ENCODE assay signal across 7 mouse cellular contexts in genomic region chr16:31422000-31422399, GRCm38 (mm10). TPM values are rescaled to one million over a fixed set of nuclear protein-coding genes. Genes with fewer than 3 reads are reported as not detected.
DNase-seq lines count a peak whose midpoint lies in the region; ATAC-seq lines count a peak whose summit lies in the region.

Gene Bdh1 (plus strand): TSS chr16:31422280.

- H3K4me2 ChIP-seq in forebrain, embryonic 11.5 days (ENCODE audit: low read depth, low read length, severe bottlenecking), result no peak within 1 kb of the TSS
- H3K4me2 ChIP-seq in intestine, embryonic 16.5 days (ENCODE audit: low read depth, low read length), result no peak within 1 kb of the TSS; the same call in 1 of the 2 replicates
- no peak within 1 kb of the TSS for H3K4me2 ChIP-seq in midbrain, embryonic 11.5 days

- H3K27me3 ChIP-seq in forebrain, embryonic 11.5 days (ENCODE audit: control insufficient read depth, insufficient read depth, low read length), result peaks cover 7% of the 10 kb centered on the region; the same call in 1 of the 2 replicates
- H3K27me3 ChIP-seq in intestine, embryonic 16.5 days (replicated peaks; ENCODE audit: control insufficient read depth, insufficient read depth, low read length), result no peaks in the 10 kb centered on the region
- H3K27me3 ChIP-seq in midbrain, embryonic 11.5 days (ENCODE audit: control insufficient read depth, insufficient read depth, low read length), result peaks cover 3% of the 10 kb centered on the region; the same call in 1 of the 2 replicates

- H3K9ac ChIP-seq in forebrain, embryonic 11.5 days (ENCODE audit: low read length), result no peak within 1 kb of the TSS
- H3K9ac ChIP-seq in intestine, embryonic 16.5 days (ENCODE audit: low read depth, low read length), result no peak within 1 kb of the TSS
- no peak within 1 kb of the TSS for H3K9ac ChIP-seq in midbrain, embryonic 11.5 days (ENCODE audit: low read length)

- no peak within 1 kb of the TSS for H3K4me3 ChIP-seq in forebrain, embryonic 11.5 days (ENCODE audit: low read depth, low read length)
- no peak within 1 kb of the TSS; the same call in 1 of the 2 replicates for H3K4me3 ChIP-seq in intestine, embryonic 16.5 days (ENCODE audit: low read length)
- H3K4me3 ChIP-seq in midbrain, embryonic 11.5 days (ENCODE audit: low read depth, low read length), result no peak within 1 kb of the TSS

- no peaks in the 10 kb centered on the region for H3K4me1 ChIP-seq in forebrain, embryonic 11.5 days (replicated peaks; ENCODE audit: control insufficient read depth, insufficient read depth, low read length)
- H3K4me1 ChIP-seq in intestine, embryonic 16.5 days (ENCODE audit: control insufficient read depth, insufficient read depth, low read length), result peaks cover 3% of the 10 kb centered on the region; the same call in 1 of the 2 replicates
- no peaks in the 10 kb centered on the region for H3K4me1 ChIP-seq in midbrain, embryonic 11.5 days (ENCODE audit: control insufficient read depth, insufficient read depth, low read length)

- H3K9me3 ChIP-seq in forebrain, embryonic 11.5 days (ENCODE audit: control insufficient read depth, low read length), result no peaks in the 10 kb centered on the region
- no peaks in the 10 kb centered on the region for H3K9me3 ChIP-seq in intestine, embryonic 16.5 days (ENCODE audit: control insufficient read depth, low read length)
- no peaks in the 10 kb centered on the region for H3K9me3 ChIP-seq in midbrain, embryonic 11.5 days (ENCODE audit: control insufficient read depth, low read length)

- WGBS in forebrain, embryonic 11.5 days, result 78% methylated on average over 9 of the region's 9 CpGs
- WGBS in intestine, embryonic 16.5 days, result 50% methylated on average over 9 of the region's 9 CpGs
- 76% methylated on average over 9 of the region's 9 CpGs for WGBS in midbrain, embryonic 11.5 days

- no peak within 1 kb of the TSS for H3K27ac ChIP-seq in forebrain, embryonic 11.5 days (ENCODE audit: low read depth, low read length)
- peak within 1 kb of the TSS; percentile 17 for H3K27ac ChIP-seq in intestine, embryonic 16.5 days (ENCODE audit: low read length)
- no peak within 1 kb of the TSS for H3K27ac ChIP-seq in midbrain, embryonic 11.5 days (ENCODE audit: low read depth, low read length)

- H3K36me3 ChIP-seq in forebrain, embryonic 11.5 days (ENCODE audit: control insufficient read depth, insufficient read depth, low read length), result no peaks in the 10 kb centered on the region
- H3K36me3 ChIP-seq in intestine, embryonic 16.5 days (ENCODE audit: control insufficient read depth, insufficient read depth, low read length), result no peaks in the 10 kb centered on the region
- H3K36me3 ChIP-seq in midbrain, embryonic 11.5 days (ENCODE audit: control insufficient read depth, insufficient read depth, low read length), result no peaks in the 10 kb centered on the region

- no peak for ATAC-seq in forebrain, embryonic 11.5 days (replicated peaks; ENCODE audit: low FRiP score)
- ATAC-seq in intestine, embryonic 16.5 days, result peak; percentile 43
- no peak for ATAC-seq in midbrain, embryonic 11.5 days (ENCODE audit: low FRiP score)

- DNase-seq in layer of hippocampus, adult 18-20 months (ENCODE audit: low spot score in 2 of 2), result no peak
- DNase-seq in layer of hippocampus, adult 9-10 months (ENCODE audit: low spot score), result no peak
- no peak for DNase-seq in forebrain, embryonic 11.5 days (ENCODE audit: low spot score)
- no peak for DNase-seq in midbrain, embryonic 11.5 days (ENCODE audit: low spot score, missing footprints)
- no peak for DNase-seq in retina, embryonic 14.5 days (ENCODE audit: low spot score)
- no peak for DNase-seq in urinary bladder, postnatal 36 days (ENCODE audit: low spot score in 2 of 2)

RNA-seq across cellular contexts. Expression of gene Bdh1, which starts in this region (rescaled TPM):
- 100 to 1,000 TPM in 1 of 2 experiments, 10 to 100 TPM in 1; 90.0 to 103 TPM for total RNA-seq in layer of hippocampus, adult 18-20 months (2021)
- 30.0 and 35.9 TPM in 2 replicates for polyA plus RNA-seq in forebrain, embryonic 11.5 days (2014; fragmentation: Nextera tagmentation; extraction: Ambion mirVana)
- polyA plus RNA-seq in intestine, embryonic 16.5 days (2015; fragmentation: Nextera tagmentation; extraction: Ambion mirVana), result 272 and 331 TPM in 2 replicates
- 19.0 and 21.3 TPM in 2 replicates for polyA plus RNA-seq in midbrain, embryonic 11.5 days (2014; fragmentation: Nextera tagmentation; extraction: Ambion mirVana)
